Mouse (Mus musculus) hindbrain, embryonic 12.5 days (tissue): ENCODE measurements around the gene Pcdh9. TPM values are rescaled to one million over a fixed set of nuclear protein-coding genes. Genes with fewer than 3 reads are reported as not detected.

Experiments
- ATAC-seq: fragments of 200-750 bp; cut with Nextera tagmentation; 2 replicates; pipeline ENCODE4 v1.8.0; 2017; ENCODE audit warnings: moderate TSS enrichment; ENCODE audit not compliant: low FRiP score
- H3K27ac ChIP-seq: fragments of 300-500 bp; sonication (generic); 2 replicates; pipeline ENCODE4 v1.5.1; 2016; ENCODE audit warnings: mild to moderate bottlenecking
- H3K27me3 ChIP-seq: fragments of 300-500 bp; sonication (generic); 2 replicates; pipeline ENCODE4 v1.6.1; 2016; ENCODE audit warnings: mild to moderate bottlenecking
- H3K36me3 ChIP-seq: fragments of 300-500 bp; sonication (generic); 2 replicates; pipeline ENCODE4 v1.6.1; 2016; ENCODE audit warnings: mild to moderate bottlenecking
- H3K4me1 ChIP-seq: fragments of 300-500 bp; sonication (generic); 2 replicates; pipeline ENCODE4 v1.6.1; 2016
- H3K4me2 ChIP-seq: fragments of 300-500 bp; sonication (generic); replicated peaks from 2 replicates; pipeline ENCODE4 v1.6.1; 2016; ENCODE audit warnings: mild to moderate bottlenecking
- H3K4me3 ChIP-seq: fragments of 300-500 bp; sonication (generic); 2 replicates; pipeline ENCODE4 v1.5.1; 2016; ENCODE audit warnings: mild to moderate bottlenecking
- H3K9ac ChIP-seq: fragments of 300-500 bp; sonication (generic); 2 replicates; pipeline ENCODE4 v1.6.1; 2016; ENCODE audit warnings: mild to moderate bottlenecking, moderate library complexity
- H3K9me3 ChIP-seq: fragments of 300-500 bp; sonication (generic); replicated peaks from 2 replicates; pipeline ENCODE4 v1.6.1; 2016; ENCODE audit warnings: mild to moderate bottlenecking
- WGBS: fragments of 180-500 bp; shearing (Covaris S2); methylation state at CpG from one replicate; pipeline ENCODE4 v1.1.7; 2016; 5-methylcytosine and 5-hydroxymethylcytosine counted together
- polyA plus RNA-seq: library from polyadenylated mRNA; unstranded; fragments of >200 nt; fragmentation: Nextera tagmentation; extraction: Ambion mirVana; gene quantifications from 2 replicates; pipeline ENCODE4 v1.2.1, GENCODE M21; 2016

Pcdh9 gene
- polyA plus RNA-seq, 1 experiment from 2014 or later = 104 TPM

DNA sequence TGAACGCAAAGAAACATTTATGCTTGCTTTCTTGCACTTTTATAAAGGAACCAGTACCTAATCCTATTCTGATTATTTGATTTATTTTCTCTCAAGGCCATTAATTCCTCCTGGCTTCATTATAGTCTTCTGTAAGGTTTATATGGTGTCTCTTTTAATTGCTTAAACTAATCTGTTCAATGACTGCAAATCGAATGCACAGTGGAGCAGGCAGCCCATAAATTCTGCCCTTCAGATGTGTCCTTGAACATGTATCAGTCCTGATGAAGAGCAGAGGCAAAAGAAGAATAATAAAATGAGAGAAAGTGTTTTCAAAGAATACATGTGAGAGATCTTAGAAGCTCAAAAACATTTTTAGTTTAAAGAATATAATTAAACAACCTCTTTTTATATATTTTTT, 263.2 kb downstream of the Pcdh9 start:
- Histone ChIP-seq H3K9me3 (no peaks in the 10 kb centered on the region), H3K27ac (no peak overlapping the region), H3K27me3 (no peaks in the 10 kb centered on the region), H3K36me3 (no peaks in the 10 kb centered on the region), H3K4me2 (no peak overlapping the region), H3K4me3 (no peak overlapping the region), H3K4me1 (no peaks in the 10 kb centered on the region), H3K9ac (no peak overlapping the region)
- WGBS = 75% methylated on average over 2 of the region's 2 CpGs
- no peak for ATAC-seq

DNA sequence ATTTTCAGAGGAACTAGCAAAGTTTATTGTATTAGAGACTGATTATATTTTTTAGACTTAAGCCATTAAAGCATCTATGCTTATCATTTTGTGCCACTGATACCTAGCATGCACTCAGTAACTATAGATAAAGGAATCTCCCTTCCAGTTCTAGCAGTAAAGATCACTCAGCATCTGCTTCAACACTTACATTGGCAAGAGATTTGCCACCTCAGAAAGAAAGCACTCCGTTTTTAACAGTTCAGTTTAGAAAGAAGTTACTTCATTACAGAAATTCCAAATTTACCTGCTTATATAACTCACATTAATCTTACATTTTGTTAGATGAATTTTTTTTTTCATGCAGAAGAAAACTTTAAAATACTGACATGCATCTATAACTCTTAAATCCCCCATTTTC, 266.3 kb downstream of the Pcdh9 start:
- Histone ChIP-seq H3K4me1 (no peaks in the 10 kb centered on the region), H3K27me3 (no peaks in the 10 kb centered on the region), H3K4me2 (no peak overlapping the region), H3K9me3 (no peaks in the 10 kb centered on the region), H3K4me3 (no peak overlapping the region), H3K36me3 (no peaks in the 10 kb centered on the region), H3K27ac (no peak overlapping the region), H3K9ac (no peak overlapping the region)
- ATAC-seq = no peak
- WGBS = 76% methylated on average over 1 of the region's 1 CpGs

DNA sequence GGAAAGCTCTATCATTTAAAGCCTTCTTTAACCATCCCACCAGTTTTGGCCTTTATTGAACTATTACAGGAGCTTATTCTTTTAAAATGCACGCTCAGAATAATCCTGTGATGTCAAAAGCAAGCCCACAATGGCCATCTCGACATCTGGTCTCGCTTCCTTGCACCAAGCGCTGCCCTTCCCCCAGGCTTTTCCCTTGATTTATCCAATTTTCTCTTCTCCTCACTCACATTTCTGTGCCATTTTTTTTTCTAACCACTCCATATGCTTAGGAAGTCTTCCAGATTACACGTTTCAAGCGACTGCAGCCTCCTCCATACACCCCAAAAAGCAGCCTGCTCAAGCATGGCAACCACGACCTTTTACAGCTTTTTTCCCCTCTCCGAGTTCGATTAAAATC, 269.3 kb downstream of the Pcdh9 start:
- no peak overlapping the region for H3K27ac ChIP-seq
- no peaks in the 10 kb centered on the region for H3K27me3 ChIP-seq
- no peaks in the 10 kb centered on the region for H3K36me3 ChIP-seq
- WGBS = 66% methylated on average over 9 of the region's 9 CpGs
- H3K4me1 ChIP-seq = no peaks in the 10 kb centered on the region
- H3K9ac ChIP-seq = no peak overlapping the region
- H3K4me3 ChIP-seq = no peak overlapping the region
- H3K9me3 ChIP-seq = no peaks in the 10 kb centered on the region
- no peak overlapping the region for H3K4me2 ChIP-seq
- ATAC-seq = no peak

DNA sequence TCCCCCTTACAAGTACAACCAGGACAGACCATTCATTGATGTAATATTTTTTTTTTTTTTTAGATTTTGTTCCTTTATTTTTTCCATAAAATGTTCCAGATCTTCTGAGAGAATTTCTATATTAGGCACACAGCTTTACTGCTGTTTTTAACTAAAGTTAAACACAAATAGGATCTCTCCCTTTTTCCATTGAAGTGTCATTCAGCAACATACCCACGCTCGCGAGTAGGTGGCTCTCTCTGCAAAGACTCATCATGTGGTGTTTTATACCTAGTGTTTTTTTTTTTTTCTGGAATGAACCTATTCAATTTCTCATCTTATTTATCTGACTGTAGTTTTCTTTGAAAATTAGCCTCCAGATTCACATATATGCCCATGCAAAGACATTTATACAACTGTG, 282.9 kb downstream of the Pcdh9 start:
- H3K9ac ChIP-seq = no peak overlapping the region
- no peaks in the 10 kb centered on the region for H3K27me3 ChIP-seq
- no peak for ATAC-seq
- 92% methylated on average over 3 of the region's 3 CpGs for WGBS
- no peak overlapping the region for H3K4me3 ChIP-seq
- H3K4me2 ChIP-seq = no peak overlapping the region
- no peaks in the 10 kb centered on the region for H3K4me1 ChIP-seq
- H3K9me3 ChIP-seq = no peaks in the 10 kb centered on the region
- H3K36me3 ChIP-seq = no peaks in the 10 kb centered on the region
- H3K27ac ChIP-seq = no peak overlapping the region

DNA sequence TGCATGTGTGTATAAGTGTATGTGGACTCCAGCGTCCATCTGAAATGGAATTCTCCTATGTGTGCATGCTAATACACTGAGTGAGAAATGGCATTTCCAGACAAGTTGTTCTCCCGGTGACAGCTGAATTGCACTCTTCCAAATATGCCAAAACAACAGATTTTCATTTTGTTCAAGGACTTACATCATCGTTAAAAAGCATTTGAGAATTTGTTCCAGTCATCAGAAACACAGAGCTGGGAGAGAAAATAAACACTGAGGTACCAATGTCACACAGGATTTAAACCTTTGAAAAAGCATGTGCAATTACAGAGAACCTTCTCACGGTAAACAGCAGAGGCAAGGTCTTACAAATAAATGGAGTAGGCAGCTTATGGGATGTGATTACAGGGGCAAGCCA, 290.5 kb downstream of the Pcdh9 start:
- Histone ChIP-seq H3K4me2 (no peak overlapping the region), H3K4me3 (no peak overlapping the region), H3K27ac (no peak overlapping the region), H3K9ac (no peak overlapping the region), H3K4me1 (no peaks in the 10 kb centered on the region), H3K27me3 (no peaks in the 10 kb centered on the region), H3K36me3 (no peaks in the 10 kb centered on the region), H3K9me3 (no peaks in the 10 kb centered on the region)
- WGBS = 72% methylated on average over 4 of the region's 4 CpGs
- ATAC-seq = no peak

DNA sequence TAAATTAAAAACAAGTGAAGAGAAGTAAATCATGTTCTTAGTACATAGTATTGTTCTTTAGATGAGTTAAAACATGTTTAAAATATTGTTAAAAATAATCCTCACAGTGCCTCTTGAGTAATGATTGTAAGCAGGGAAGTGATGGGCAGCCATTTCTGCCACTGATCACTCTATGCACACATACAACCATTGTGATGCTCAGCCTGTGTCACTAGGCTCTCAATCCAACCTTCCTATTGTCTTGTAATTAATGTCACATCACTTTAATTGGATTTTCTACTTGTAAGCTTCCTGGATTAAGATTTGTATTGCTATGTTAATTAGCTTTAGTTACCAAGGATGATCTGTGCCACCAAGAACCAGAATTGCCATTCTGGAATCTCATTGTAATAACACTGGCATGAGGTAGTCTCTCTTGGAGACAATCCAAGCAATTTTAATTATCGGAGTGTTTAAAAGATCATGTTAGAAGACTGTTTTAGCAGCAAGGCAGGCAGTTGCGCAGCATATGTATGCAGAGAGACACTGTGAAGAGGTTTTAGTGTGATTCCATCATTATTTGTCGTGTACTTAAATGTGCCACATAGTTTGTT, 305.0 kb downstream of the Pcdh9 start:
- no peak for ATAC-seq
- Histone ChIP-seq H3K4me3 (no peak overlapping the region), H3K9me3 (no peaks in the 10 kb centered on the region), H3K36me3 (no peaks in the 10 kb centered on the region), H3K9ac (no peak overlapping the region), H3K4me1 (no peaks in the 10 kb centered on the region), H3K4me2 (no peak overlapping the region), H3K27me3 (no peaks in the 10 kb centered on the region), H3K27ac (no peak overlapping the region)
- WGBS = 72% methylated on average over 3 of the region's 3 CpGs

DNA sequence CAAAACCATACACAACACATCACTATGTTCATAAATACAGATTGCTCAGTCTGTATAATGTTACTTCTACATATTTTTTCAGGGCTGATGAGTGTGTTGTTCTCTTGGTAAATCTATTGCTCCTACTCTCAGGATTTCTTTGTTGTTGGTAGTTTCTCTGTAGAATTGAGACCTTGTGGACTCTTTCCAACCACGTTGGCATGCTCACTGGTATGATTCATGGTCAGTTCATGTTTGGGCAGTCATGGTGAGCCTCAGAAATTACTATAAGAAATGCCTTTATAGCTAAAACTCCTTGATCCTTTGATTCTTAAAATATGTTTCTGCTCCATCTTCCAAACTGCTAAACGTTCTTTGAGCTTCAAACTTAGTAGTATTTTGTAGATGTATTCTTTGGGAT, 326.1 kb downstream of the Pcdh9 start:
- no peak for ATAC-seq
- Histone ChIP-seq H3K27me3 (no peaks in the 10 kb centered on the region), H3K9ac (no peak overlapping the region), H3K4me1 (no peaks in the 10 kb centered on the region), H3K4me3 (no peak overlapping the region), H3K27ac (no peak overlapping the region), H3K4me2 (no peak overlapping the region), H3K9me3 (no peaks in the 10 kb centered on the region), H3K36me3 (no peaks in the 10 kb centered on the region)
- 83% methylated on average over 2 of the region's 2 CpGs for WGBS

DNA sequence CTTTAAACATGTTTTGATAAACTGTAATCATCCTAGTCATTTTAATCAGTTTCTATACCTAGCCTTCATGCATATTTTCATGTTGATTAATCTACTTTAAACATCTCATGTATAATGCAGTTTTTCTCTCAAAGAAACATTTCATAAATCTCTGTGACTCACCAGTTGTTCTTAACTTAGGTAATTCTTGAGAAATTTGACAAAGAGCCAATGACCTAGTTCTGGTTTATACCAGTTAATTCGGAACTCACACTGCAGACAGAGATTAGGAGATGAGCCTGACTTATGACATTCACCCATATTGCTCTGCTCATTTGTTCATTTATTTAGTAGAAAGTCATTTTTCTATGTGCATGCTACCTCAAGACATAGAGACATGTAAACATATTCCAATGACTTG, 328.9 kb downstream of the Pcdh9 start:
- no peaks in the 10 kb centered on the region for H3K4me1 ChIP-seq
- no peaks in the 10 kb centered on the region for H3K27me3 ChIP-seq
- H3K36me3 ChIP-seq = no peaks in the 10 kb centered on the region
- no peak overlapping the region for H3K4me3 ChIP-seq
- H3K27ac ChIP-seq = no peak overlapping the region
- no peak overlapping the region for H3K4me2 ChIP-seq
- no peaks in the 10 kb centered on the region for H3K9me3 ChIP-seq
- 91% methylated on average over 1 of the region's 1 CpGs for WGBS
- no peak overlapping the region for H3K9ac ChIP-seq
- ATAC-seq = no peak

DNA sequence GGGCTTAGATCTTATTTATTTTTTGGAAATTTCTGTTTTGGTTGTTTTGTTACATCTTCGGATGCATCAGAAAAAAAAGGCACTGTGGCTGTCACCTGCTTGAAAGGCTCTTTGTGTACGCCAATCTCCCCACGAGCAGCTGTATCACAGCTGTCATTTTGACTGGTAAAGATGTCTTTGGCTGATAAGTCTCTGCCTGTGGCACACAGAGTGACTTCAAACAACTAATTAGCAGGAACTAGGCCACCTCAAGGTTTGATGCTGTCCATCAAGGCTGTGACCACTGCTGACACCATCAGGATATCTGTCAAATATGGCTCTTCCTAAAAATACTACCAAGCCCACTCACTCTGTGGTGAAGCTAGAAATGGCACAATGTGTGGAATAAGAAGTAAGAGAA, 336.7 kb downstream of the Pcdh9 start:
- no peak; the same call in 1 of the 2 replicates for ATAC-seq
- no peaks in the 10 kb centered on the region for H3K4me1 ChIP-seq
- no peaks in the 10 kb centered on the region for H3K27me3 ChIP-seq
- H3K27ac ChIP-seq = no peak overlapping the region
- H3K36me3 ChIP-seq = no peaks in the 10 kb centered on the region
- H3K4me2 ChIP-seq = no peak overlapping the region
- no peaks in the 10 kb centered on the region for H3K9me3 ChIP-seq
- WGBS = 50% methylated on average over 3 of the region's 3 CpGs
- no peak overlapping the region for H3K4me3 ChIP-seq
- no peak overlapping the region for H3K9ac ChIP-seq

DNA sequence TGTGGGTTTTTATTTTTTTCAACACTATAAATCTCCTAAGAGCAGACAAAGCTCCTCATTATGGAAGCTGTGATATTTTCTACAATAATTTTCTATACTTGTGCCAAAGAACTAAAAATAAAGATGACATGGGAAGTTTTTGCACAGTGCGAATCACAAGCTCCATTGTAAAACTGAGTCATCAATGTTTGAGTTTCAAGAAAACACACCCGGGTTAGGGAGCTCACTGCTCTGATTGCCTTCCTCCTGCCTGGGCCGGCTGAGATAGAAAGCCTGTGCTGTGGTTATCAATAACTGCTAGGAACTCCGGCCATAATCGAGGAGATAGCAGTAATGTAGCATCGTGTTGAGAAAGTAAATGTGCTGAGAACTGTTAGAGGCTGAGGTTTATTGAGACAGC, 344.9 kb downstream of the Pcdh9 start:
- no peak for ATAC-seq
- WGBS = 84% methylated on average over 6 of the region's 6 CpGs
- no peaks in the 10 kb centered on the region for H3K27me3 ChIP-seq

DNA sequence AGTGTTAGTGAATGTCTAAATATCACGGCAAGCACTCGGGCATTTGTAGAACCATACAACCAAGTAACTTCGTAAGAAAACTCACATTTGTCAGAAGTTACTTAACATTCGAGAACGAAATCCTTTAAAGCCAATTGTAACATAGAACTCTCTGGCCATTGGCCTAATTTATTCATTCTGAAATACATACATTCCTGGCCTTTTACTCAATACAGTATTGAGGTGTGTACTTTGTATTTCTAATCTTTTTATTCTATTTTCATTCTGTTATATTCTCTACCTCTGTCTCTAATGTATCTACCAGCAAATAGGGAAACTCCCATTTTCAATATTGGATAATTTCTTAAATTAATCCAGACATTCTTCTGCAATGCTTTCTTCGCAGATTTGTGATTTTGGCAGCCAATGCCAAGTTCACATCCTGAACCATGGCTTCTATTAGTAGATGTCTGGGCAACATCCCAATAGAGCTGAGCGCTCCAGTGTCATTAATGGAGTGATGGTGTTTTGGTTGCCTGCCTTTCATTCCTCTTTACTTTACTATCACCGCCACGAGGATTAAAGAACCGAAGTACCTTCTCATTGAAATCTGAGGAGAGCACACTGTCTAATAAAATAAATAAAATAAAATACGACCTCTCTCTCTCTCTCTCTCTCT, 346.4 kb downstream of the Pcdh9 start:
- WGBS = 93% methylated on average over 11 of the region's 11 CpGs
- Histone ChIP-seq H3K27me3 (no peaks in the 10 kb centered on the region), H3K4me1 (no peaks in the 10 kb centered on the region), H3K4me2 (no peak overlapping the region), H3K27ac (no peak overlapping the region), H3K36me3 (no peaks in the 10 kb centered on the region), H3K4me3 (no peak overlapping the region), H3K9ac (no peak overlapping the region), H3K9me3 (no peaks in the 10 kb centered on the region)
- ATAC-seq = no peak

More for the DNA sequence above, 344.9 kb downstream of the Pcdh9 start:
- Histone ChIP-seq H3K27ac (no peak overlapping the region), H3K36me3 (no peaks in the 10 kb centered on the region), H3K9ac (no peak overlapping the region), H3K4me3 (no peak overlapping the region), H3K9me3 (no peaks in the 10 kb centered on the region), H3K4me2 (no peak overlapping the region), H3K4me1 (no peaks in the 10 kb centered on the region)

DNA sequence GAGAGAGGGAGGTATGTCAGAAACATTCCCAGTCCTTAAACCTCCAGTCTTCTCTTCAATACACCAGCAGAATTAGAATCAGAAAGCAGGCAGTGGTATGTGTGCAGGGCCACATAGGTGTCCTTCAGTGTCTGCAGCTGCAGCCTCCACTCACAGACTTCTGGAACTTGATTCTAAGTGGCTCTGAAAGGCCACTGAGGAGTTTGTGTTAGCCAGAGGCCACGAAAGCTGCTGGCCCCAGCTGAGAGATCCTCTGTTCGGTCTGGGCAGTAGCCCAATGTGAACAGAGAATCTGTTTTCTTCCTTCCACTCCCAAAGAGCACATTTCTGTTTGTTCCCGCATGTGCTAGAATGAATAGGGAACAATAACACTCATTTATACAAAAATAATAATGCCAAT, 346.9 kb downstream of the Pcdh9 start:
- no peak for ATAC-seq
- Histone ChIP-seq H3K27me3 (no peaks in the 10 kb centered on the region), H3K9me3 (no peaks in the 10 kb centered on the region), H3K27ac (no peak overlapping the region), H3K4me2 (no peak overlapping the region), H3K9ac (no peak overlapping the region), H3K36me3 (no peaks in the 10 kb centered on the region), H3K4me3 (no peak overlapping the region), H3K4me1 (no peaks in the 10 kb centered on the region)
- WGBS = 73% methylated on average over 3 of the region's 3 CpGs

DNA sequence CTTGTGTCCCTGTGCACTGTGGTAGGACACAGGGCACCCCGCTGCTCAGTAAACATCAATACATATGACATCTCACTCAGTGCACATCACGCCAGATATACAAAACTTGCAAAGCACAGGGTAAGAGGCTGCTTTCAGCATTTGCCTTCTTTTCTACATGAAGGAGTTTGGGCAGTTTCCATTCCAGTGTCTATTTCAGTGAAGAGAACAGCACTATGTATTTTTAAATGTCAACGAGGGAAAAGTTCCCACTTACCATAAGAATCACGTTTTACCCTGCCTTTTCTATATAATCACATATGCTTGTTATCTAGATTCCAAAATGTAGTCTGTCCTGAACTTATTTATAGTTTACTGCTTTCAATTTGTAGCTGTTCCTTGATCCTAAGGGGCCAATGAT, 355.6 kb downstream of the Pcdh9 start:
- H3K9ac ChIP-seq = no peak overlapping the region
- no peak overlapping the region for H3K27ac ChIP-seq
- H3K4me2 ChIP-seq = no peak overlapping the region
- no peaks in the 10 kb centered on the region for H3K36me3 ChIP-seq
- no peaks in the 10 kb centered on the region for H3K27me3 ChIP-seq
- no peak for ATAC-seq
- WGBS = 78% methylated on average over 4 of the region's 4 CpGs
- H3K9me3 ChIP-seq = no peaks in the 10 kb centered on the region
- H3K4me3 ChIP-seq = no peak overlapping the region
- H3K4me1 ChIP-seq = no peaks in the 10 kb centered on the region
